Mouse (Mus musculus): ENCODE data around the gene Zbtb17.

GRCm38 (mm10) chr4:141469343-141469742, 24.9 kb downstream of the Zbtb17 start:
- no peak for TF ChIP-seq ZNF384 (IDR thresholded peaks at IDR 0.05; ENCODE audit: low read depth, low read length)
- TF ChIP-seq ZC3H11A (IDR thresholded peaks at IDR 0.05; ENCODE audit: borderline replicate concordance, low read depth, low read length): no peak
- no peak for TF ChIP-seq MAFK (IDR thresholded peaks at IDR 0.05; ENCODE audit: insufficient read depth, low read depth, low read length)
- TF ChIP-seq CHD2 (IDR thresholded peaks at IDR 0.05; ENCODE audit: low read depth, low read length): no peak
- TF ChIP-seq HCFC1 (IDR thresholded peaks at IDR 0.05; ENCODE audit: borderline replicate concordance, insufficient read depth, low read length): no peak
